Mouse (Mus musculus) gastrocnemius, postnatal 36 days (tissue): Measurements from ENCODE around the gene Bmp2k. TPM values are rescaled to one million over a fixed set of nuclear protein-coding genes. Genes with fewer than 3 reads are reported as not detected.

Experiments
- DNase-seq, 2 experiments: peaks; one replicate each; pipeline ENCODE4 v3.0.0; 2022
- intact Hi-C: fragments of 180-260 bp; cut with DNase I; formaldehyde crosslinking; loops from one replicate; pipeline ENCODE4 v1.15.1; 2025
- long read RNA-seq, 2 experiments: library from polyadenylated mRNA; stranded (forward); transcript quantifications; one replicate each; pipeline ENCODE4 v2.0.0; 2021
- total RNA-seq, 2 experiments: library from RNA; stranded (reverse); gene quantifications; 2 replicates each; pipeline ENCODE4 v1.2.3; 2021

The Bmp2k gene
- total RNA-seq, result 1 to 10 TPM; 8.5 to 9.9 TPM
- long read RNA-seq, experiment 1, partial matches to known transcripts, result 0 of 4 reads
- long read RNA-seq, experiment 1, other reads (novel, unspliced or antisense), result 4 of 4 reads
- long read RNA-seq, experiment 2, partial matches to known transcripts, result 1 of 4 reads
- long read RNA-seq, experiment 2, other reads (novel, unspliced or antisense), result 3 of 4 reads

GRCm38 (mm10) chr5:96997310-96997801, at the start of gene Bmp2k:
Bmp2k (plus strand) TSS chr5:96997689.
- intact Hi-C loops, result loop anchor here (5.0 kb wide), 1 partner anchor 60 kb away; no protein-coding TSS in a partner anchor
- peak; percentile 83 to 85 for DNase-seq

GRCm38 (mm10) chr5:96948856-96949527, 48.5 kb upstream of the Bmp2k start:
- no peak for DNase-seq
- intact Hi-C loops, result no loop called here

- intact Hi-C loops, result no loop called here
- DNase-seq, result no peak
These were observed 47.4 kb upstream of the Bmp2k start for GRCm38 (mm10) chr5:96949839-96950666.

GRCm38 (mm10) chr5:96950667-96951492, 46.6 kb upstream of the Bmp2k start:
- no peak for DNase-seq
- intact Hi-C loops, result no loop called here

DNA sequence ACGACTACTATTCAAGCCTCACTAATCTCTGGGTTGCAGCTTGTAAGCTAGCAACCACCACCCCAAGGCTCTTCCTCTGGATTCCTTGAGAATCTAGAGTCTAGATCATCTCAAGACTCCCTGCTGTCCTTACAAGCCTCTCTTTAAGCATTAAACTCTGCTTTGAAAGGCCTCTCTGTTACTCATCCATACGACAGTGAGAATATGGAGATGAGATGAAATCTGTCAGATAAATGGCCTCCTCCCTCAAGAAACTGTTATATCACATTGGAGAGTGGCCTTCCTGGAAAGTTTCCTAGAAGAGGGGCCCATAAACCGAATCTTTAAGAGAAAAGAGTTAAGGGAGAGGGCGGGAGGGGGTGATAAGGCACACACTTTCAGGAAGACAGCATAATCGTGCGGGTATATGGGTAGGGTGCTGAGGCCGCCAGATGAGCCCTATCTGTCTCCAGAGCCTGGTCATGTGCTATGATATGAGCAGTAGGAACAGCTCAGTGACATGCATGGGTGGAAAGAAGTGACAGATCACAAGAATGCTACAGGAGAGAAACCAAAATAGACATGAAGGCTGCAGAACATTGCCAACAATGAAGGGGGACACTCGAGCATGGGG, 45.9 kb upstream of the Bmp2k start:
- no peak for DNase-seq
- intact Hi-C loops, result no loop called here

- intact Hi-C loops, result no loop called here
- no peak for DNase-seq
These were observed 43.4 kb upstream of the Bmp2k start for GRCm38 (mm10) chr5:96954040-96954439.

DNA sequence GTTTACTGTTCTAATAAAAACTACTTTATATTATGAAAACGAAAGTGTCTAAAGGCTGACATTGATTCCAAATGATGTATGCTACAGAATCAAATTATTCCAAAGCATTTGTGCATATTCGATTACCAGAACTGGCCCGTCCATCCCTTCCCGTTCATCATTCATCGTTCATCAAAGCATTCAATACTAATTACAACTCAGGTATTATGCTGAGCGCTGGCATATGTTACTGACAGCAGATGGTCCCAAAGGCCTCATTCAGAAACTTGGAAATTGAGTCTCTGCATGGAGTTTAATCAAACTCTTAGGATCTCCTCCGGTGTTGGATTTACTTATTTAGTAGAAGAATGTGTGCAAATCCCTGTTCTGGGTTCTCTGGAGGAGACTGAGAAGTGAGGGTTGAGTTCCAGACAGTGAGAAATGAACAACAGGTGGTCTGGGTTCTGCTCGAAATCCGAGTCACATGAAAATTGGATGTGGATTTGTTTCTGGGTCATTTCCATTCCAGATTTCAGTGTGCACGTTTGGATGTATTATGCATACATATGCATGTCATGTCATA, 42.9 kb upstream of the Bmp2k start:
- intact Hi-C loops, result no loop called here

GRCm38 (mm10) chr5:96956926-96957325, 40.6 kb upstream of the Bmp2k start:
- intact Hi-C loops, result no loop called here
- DNase-seq, result no peak

More for the DNA sequence above, 42.9 kb upstream of the Bmp2k start:
- no peak for DNase-seq

DNA sequence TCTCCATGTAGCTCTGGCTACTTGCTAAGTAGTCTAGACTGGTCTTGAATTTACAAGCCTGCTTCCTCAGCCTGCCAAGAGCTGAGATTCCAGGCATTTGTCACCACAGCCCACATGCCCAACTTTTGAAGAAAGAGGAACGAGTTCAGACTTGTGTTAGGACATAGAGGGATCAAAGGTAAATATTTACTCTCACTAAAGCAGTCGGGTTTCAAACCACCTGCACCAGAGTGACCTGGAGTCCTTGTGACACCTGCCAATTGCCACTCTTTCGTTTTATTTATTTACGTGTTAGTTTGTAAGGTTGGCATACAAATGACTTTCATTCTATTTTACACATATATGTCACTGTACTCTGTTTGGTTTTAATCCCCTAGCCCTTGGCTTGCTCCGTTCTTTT, 36.4 kb upstream of the Bmp2k start:
- intact Hi-C loops, result no loop called here
- DNase-seq, result no peak

DNA sequence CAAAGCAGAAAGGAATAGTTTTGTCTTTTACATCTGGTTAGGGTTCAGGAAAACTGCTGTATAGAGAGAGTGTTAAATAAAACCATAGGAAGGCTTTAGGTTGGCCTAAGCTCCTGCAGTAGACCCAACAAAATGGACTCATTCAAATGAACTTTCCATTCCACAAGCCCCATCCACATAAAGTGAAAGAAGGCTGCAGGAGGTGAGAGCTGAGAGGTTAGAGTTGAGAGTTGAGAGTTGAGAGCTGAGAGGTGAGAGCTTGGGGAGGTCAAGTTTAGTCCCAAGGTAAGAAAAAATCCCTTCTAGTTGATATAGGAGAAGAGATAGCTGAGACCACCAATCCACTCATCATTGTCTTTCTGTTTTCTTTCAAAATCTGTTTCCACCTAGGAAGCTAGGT, 35.6 kb upstream of the Bmp2k start:
- DNase-seq, result no peak
- intact Hi-C loops, result no loop called here

GRCm38 (mm10) chr5:96962252-96962933, 35.1 kb upstream of the Bmp2k start:
- no peak for DNase-seq
- intact Hi-C loops, result no loop called here

DNA sequence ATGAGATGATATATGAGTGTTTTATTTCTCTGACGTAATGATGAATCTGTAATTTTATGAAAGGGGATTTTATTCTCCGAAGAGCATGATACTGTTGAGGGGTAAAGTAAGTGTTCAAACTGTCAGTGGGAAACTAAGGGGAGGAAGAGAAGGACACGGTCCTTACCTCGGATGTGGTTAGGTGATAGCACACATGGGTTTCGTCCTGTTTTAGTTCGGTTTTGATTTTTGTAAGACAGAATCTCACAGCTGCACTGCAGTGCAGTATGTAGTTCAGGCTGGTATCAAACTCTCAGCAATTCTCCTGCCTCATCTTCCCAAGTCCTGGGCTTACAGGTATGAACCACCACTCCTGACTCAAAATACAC, 34.6 kb upstream of the Bmp2k start:
- DNase-seq, result no peak
- intact Hi-C loops, result no loop called here

GRCm38 (mm10) chr5:96964062-96965028, 33.1 kb upstream of the Bmp2k start:
- intact Hi-C loops, result no loop called here
- DNase-seq, result no peak

GRCm38 (mm10) chr5:96965029-96965403, 32.5 kb upstream of the Bmp2k start:
- intact Hi-C loops, result no loop called here

GRCm38 (mm10) chr5:96965503-96965902, 32.0 kb upstream of the Bmp2k start:
- no peak for DNase-seq
- intact Hi-C loops, result no loop called here

More at GRCm38 (mm10) chr5:96965029-96965403, 32.5 kb upstream of the Bmp2k start:
- no peak for DNase-seq

DNA sequence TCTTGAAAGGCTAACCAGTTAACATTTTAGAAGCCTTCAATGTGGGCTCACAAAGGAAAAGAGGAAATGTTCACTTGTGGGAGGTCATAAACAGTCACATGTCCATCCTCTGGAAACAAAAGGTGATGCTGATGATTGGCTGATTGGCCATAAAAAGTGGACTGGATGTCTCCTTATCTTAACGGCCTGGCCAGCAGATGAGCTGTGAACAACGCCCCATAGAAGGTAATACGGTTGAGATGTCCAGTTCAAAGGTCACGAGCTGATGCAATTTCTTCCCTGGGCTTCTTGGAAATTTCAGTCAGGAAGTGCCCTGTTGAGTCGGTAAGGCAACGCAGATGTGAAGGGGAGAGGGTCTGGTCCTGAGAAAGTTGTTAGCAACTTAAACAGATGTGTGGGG, 28.9 kb upstream of the Bmp2k start:
- no peak for DNase-seq
- intact Hi-C loops, result no loop called here

- DNase-seq, result no peak
- intact Hi-C loops, result no loop called here
These were observed 28.5 kb upstream of the Bmp2k start for GRCm38 (mm10) chr5:96969032-96969431.
